Mouse (Mus musculus): ENCODE measurements around the gene Htr3a. TPM values are rescaled to one million over a fixed set of nuclear protein-coding genes. Genes with fewer than 3 reads are reported as not detected.
A peak's percentile ranks its signal among the peaks of the same experiment; 100 is the strongest.

The Htr3a gene
- polyA plus RNA-seq (2014; fragmentation: Nextera tagmentation; extraction: Ambion mirVana) = 0.14 and 0.25 TPM in 2 replicates

DNA sequence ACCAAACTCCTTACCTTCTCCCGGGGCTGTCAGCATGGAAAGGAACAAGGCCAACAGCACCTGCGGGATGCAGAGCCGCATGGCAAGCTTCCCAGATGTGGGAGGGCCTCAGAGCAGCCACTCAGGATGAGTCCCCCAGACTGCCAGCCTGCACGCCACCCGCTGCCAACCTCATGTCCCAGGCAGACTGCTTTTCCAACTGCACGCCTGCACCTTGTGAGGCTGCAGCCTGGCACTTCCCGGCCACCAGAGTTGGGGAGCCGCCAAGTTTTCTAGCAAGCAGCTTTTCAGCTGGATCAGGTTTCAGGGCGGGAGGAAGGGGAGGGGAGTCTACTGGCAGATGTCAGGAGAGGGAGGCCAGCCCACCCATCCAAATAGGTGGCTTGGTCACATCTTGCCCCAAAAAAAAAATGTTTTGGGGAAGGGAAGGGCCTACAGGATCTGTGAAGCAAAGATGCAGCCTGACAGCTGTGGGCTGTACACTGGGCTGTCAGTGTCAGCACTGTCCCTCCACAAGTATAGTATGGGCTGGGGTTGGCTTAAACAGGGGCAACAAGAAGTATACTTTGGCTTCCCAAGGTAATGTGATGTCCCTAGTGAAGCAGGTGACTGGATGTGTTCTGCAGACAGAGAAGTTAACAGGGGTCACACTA is at the start of gene Htr3a:
Gene Htr3a, minus strand, starts transcription at position 215 of the 653 bp plus-strand sequence.
- H3K9me3 ChIP-seq (replicated peaks; ENCODE audit: control insufficient read depth, low read length) = no peaks in the 10 kb centered on the region
- no peak for ATAC-seq (replicated peaks; ENCODE audit: insufficient number of reproducible peaks, low FRiP score, low TSS enrichment)
- H3K27ac ChIP-seq (ENCODE audit: low read depth, low read length) = no peak within 1 kb of the TSS
- H3K27me3 ChIP-seq (ENCODE audit: control insufficient read depth, insufficient read depth, low read length) = peaks cover 6% of the 10 kb centered on the region; the same call in 1 of the 2 replicates
- H3K4me2 ChIP-seq = peak within 1 kb of the TSS; percentile 9
- 1% methylated on average over 9 of the region's 9 CpGs for WGBS (ENCODE audit: insufficient replicate concordance)
- no peaks in the 10 kb centered on the region for H3K36me3 ChIP-seq (ENCODE audit: control insufficient read depth, insufficient read depth, low read length)
- H3K4me1 ChIP-seq (ENCODE audit: control insufficient read depth, insufficient read depth, low read length) = no peaks in the 10 kb centered on the region
- H3K9ac ChIP-seq (ENCODE audit: low read depth, low read length) = no peak within 1 kb of the TSS
- H3K4me3 ChIP-seq (ENCODE audit: low read depth, low read length) = no peak within 1 kb of the TSS

DNA sequence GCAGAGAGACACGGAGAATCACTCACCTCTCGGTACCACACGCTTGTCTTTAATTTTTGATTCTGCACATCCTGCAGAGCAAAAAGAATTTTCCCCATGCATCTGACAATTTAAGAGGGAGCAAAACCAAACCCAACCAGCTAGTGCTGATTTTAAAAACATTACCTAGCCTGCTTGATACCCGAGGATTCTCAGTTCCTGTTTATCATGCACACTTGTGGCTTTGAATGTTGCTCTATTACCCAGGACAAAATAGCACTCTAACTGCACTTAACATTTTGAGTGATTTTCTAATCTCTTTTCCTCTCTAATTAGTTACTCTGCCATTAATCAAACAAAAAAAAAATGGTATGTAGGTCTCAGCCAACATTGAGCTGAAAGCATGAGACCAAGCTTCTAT is 36.7 kb upstream of the Htr3a start:
- Histone ChIP-seq H3K4me2 (no peak overlapping the region), H3K9me3 (replicated peaks; ENCODE audit: control insufficient read depth, low read length) (no peaks in the 10 kb centered on the region), H3K27ac (ENCODE audit: low read depth, low read length) (no peak overlapping the region), H3K36me3 (ENCODE audit: control insufficient read depth, insufficient read depth, low read length) (no peaks in the 10 kb centered on the region), H3K4me1 (ENCODE audit: control insufficient read depth, insufficient read depth, low read length) (peaks cover 2% of the 10 kb centered on the region; the same call in 1 of the 2 replicates), H3K4me3 (ENCODE audit: low read depth, low read length) (no peak overlapping the region), H3K27me3 (ENCODE audit: control insufficient read depth, insufficient read depth, low read length) (no peaks in the 10 kb centered on the region), H3K9ac (ENCODE audit: low read depth, low read length) (no peak overlapping the region)
- 77% methylated on average over 4 of the region's 4 CpGs for WGBS (ENCODE audit: insufficient replicate concordance)
- no peak for ATAC-seq (replicated peaks; ENCODE audit: insufficient number of reproducible peaks, low FRiP score, low TSS enrichment)

DNA sequence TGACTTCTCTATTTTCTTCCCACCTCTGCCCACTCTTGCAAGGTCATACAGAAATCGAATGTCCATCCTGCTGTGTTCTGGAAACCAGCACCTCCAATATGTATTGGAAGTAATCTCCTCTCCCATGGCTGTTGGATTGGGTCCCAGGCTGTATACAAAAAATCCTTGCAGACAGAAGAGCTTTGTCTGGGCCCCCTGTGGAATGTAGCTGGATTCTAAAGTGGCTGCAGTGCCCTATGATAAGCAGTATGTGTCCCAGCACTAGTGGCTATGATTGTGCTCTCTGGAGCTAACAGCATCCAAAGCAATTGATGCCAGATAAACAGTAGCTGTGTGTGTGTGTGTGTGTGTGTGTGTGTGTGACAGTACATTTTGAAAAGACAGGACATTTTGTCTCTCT is 31.4 kb upstream of the Htr3a start:
- Histone ChIP-seq H3K9me3 (replicated peaks; ENCODE audit: control insufficient read depth, low read length) (no peaks in the 10 kb centered on the region), H3K4me3 (ENCODE audit: low read depth, low read length) (no peak overlapping the region), H3K27me3 (ENCODE audit: control insufficient read depth, insufficient read depth, low read length) (no peaks in the 10 kb centered on the region), H3K27ac (ENCODE audit: low read depth, low read length) (no peak overlapping the region), H3K36me3 (ENCODE audit: control insufficient read depth, insufficient read depth, low read length) (no peaks in the 10 kb centered on the region), H3K9ac (ENCODE audit: low read depth, low read length) (no peak overlapping the region), H3K4me2 (no peak overlapping the region), H3K4me1 (ENCODE audit: control insufficient read depth, insufficient read depth, low read length) (peaks cover 8% of the 10 kb centered on the region; the same call in 1 of the 2 replicates)
- no peak for ATAC-seq (replicated peaks; ENCODE audit: insufficient number of reproducible peaks, low FRiP score, low TSS enrichment)
- 63% methylated on average over 1 of the region's 1 CpGs for WGBS (ENCODE audit: insufficient replicate concordance)

DNA sequence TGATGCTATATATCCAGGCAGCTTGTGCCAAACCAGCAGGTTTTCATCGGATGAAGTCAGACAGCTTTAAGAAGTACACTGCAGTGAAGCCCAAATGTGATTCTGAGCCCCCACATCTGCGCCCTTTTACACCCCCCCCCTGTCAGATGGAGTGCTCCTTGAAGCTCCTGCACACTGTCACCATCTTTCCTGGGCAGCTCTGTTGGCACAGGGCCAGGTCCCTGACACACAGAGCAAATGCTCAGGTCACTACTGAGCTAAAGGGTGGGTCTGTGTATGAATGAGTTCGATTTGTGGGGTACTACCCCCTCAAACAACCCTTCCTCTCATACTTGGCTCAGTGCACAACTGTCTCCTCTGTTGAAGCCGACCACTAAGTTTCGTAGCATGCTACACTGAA is 18.5 kb upstream of the Htr3a start:
- Histone ChIP-seq H3K4me2 (no peak overlapping the region), H3K4me1 (ENCODE audit: control insufficient read depth, insufficient read depth, low read length) (no peaks in the 10 kb centered on the region; the same call in 1 of the 2 replicates), H3K36me3 (ENCODE audit: control insufficient read depth, insufficient read depth, low read length) (no peaks in the 10 kb centered on the region), H3K4me3 (ENCODE audit: low read depth, low read length) (no peak overlapping the region), H3K9me3 (replicated peaks; ENCODE audit: control insufficient read depth, low read length) (no peaks in the 10 kb centered on the region), H3K9ac (ENCODE audit: low read depth, low read length) (no peak overlapping the region), H3K27me3 (ENCODE audit: control insufficient read depth, insufficient read depth, low read length) (0 out of 2 replicates have a peak, but pooled peaks cover 2% of the 10 kb centered on the region), H3K27ac (ENCODE audit: low read depth, low read length) (no peak overlapping the region)
- no peak for ATAC-seq (replicated peaks; ENCODE audit: insufficient number of reproducible peaks, low FRiP score, low TSS enrichment)
- 70% methylated on average over 5 of the region's 5 CpGs for WGBS (ENCODE audit: insufficient replicate concordance)

DNA sequence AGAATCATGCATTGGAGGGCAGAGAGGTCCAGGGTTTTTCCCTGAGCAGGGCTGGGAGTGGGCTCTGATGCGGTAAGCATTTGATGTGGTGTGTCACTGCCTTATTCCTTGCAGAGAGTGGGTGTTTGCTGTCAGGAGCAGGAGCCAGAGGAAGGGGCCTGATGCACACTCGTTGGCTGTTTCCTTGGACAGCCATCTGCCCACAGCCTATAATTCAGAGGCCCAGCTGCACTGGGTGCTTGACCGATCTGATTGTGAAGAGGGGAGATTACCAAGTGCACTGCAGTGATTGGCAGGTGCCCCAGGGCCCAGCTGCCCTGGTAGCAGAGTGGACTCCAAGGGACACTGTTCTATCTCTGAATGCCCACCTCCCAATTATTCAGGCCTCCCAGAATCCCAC is 17.9 kb upstream of the Htr3a start:
- Histone ChIP-seq H3K4me1 (ENCODE audit: control insufficient read depth, insufficient read depth, low read length) (no peaks in the 10 kb centered on the region; the same call in 1 of the 2 replicates), H3K36me3 (ENCODE audit: control insufficient read depth, insufficient read depth, low read length) (no peaks in the 10 kb centered on the region), H3K27me3 (ENCODE audit: control insufficient read depth, insufficient read depth, low read length) (0 out of 2 replicates have a peak, but pooled peaks cover 2% of the 10 kb centered on the region), H3K9me3 (replicated peaks; ENCODE audit: control insufficient read depth, low read length) (no peaks in the 10 kb centered on the region), H3K4me3 (ENCODE audit: low read depth, low read length) (no peak overlapping the region), H3K27ac (ENCODE audit: low read depth, low read length) (no peak overlapping the region), H3K4me2 (no peak overlapping the region), H3K9ac (ENCODE audit: low read depth, low read length) (no peak overlapping the region)
- 61% methylated on average over 3 of the region's 3 CpGs for WGBS (ENCODE audit: insufficient replicate concordance)
- no peak for ATAC-seq (replicated peaks; ENCODE audit: insufficient number of reproducible peaks, low FRiP score, low TSS enrichment)

DNA sequence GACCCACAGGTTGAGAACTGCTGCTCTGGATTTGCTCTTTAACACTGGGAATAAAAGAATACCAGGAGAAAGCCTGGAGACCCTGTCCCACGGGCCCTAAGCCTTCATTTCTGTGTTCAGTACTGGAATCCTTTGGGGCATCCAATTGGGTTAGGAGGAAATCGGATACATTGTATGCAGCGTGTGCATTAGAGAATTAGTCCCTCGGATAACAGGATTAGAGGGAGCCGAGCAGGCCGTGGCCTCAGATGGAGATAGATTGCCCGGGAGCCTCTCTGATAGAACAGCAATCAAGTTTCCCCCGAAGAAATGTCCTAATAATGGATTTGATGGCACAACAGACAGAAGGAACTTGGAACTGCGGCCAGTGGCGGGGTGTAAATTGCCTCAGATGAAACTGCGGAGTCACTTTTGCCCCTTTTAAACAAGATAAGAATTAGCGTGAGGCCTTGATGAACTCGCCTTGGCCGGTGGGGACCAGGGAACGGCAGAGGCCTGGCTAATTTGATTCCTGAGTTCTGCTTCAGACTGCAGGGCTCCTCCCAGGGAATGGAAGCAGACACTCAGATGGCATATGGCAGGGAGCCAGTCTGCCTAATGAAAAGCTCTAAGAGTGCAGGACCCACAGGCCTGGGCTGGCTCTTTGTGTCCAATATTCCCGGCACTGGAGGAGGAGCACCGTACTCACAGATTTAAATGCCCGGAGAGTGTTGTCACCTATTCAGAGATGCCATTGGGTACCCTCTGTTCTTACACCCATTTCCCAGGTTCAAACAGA is 5.3 kb upstream of the Htr3a start:
- no peak overlapping the region for H3K4me2 ChIP-seq
- ATAC-seq (replicated peaks; ENCODE audit: insufficient number of reproducible peaks, low FRiP score, low TSS enrichment) = no peak
- no peak overlapping the region for H3K9ac ChIP-seq (ENCODE audit: low read depth, low read length)
- WGBS (ENCODE audit: insufficient replicate concordance) = 62% methylated on average over 18 of the region's 18 CpGs
- H3K36me3 ChIP-seq (ENCODE audit: control insufficient read depth, insufficient read depth, low read length) = no peaks in the 10 kb centered on the region
- no peak overlapping the region for H3K27ac ChIP-seq (ENCODE audit: low read depth, low read length)
- H3K4me1 ChIP-seq (ENCODE audit: control insufficient read depth, insufficient read depth, low read length) = no peaks in the 10 kb centered on the region
- H3K27me3 ChIP-seq (ENCODE audit: control insufficient read depth, insufficient read depth, low read length) = no peaks in the 10 kb centered on the region
- no peaks in the 10 kb centered on the region for H3K9me3 ChIP-seq (replicated peaks; ENCODE audit: control insufficient read depth, low read length)
- no peak overlapping the region for H3K4me3 ChIP-seq (ENCODE audit: low read depth, low read length)

DNA sequence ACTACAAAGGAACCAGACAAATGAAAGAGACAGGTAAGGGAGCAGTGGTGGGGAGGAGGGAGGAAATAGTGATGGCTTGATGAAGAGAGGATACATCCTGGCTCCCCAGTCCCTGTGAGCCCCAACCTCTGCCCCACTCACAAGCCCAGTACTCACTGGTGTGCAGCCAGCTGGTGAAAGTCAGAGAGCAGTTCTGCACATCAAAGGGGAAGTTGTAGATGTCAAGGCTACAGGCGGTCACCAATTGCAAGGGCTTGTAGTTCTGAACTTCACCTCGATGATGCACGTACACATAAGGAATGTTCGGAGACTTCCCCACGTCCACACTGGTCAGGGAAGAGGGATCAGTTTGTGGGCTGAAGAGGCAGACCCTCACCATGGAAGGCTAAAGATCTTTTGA is 6.5 kb downstream of the Htr3a start:
- no peak overlapping the region for H3K9ac ChIP-seq (ENCODE audit: low read depth, low read length)
- no peak overlapping the region for H3K4me3 ChIP-seq (ENCODE audit: low read depth, low read length)
- 81% methylated on average over 5 of the region's 5 CpGs for WGBS (ENCODE audit: insufficient replicate concordance)
- no peak overlapping the region for H3K27ac ChIP-seq (ENCODE audit: low read depth, low read length)
- ATAC-seq (replicated peaks; ENCODE audit: insufficient number of reproducible peaks, low FRiP score, low TSS enrichment) = no peak
- H3K27me3 ChIP-seq (ENCODE audit: control insufficient read depth, insufficient read depth, low read length) = peaks cover 6% of the 10 kb centered on the region; the same call in 1 of the 2 replicates
- H3K9me3 ChIP-seq (replicated peaks; ENCODE audit: control insufficient read depth, low read length) = no peaks in the 10 kb centered on the region
- no peak overlapping the region for H3K4me2 ChIP-seq
- no peaks in the 10 kb centered on the region for H3K36me3 ChIP-seq (ENCODE audit: control insufficient read depth, insufficient read depth, low read length)
- no peaks in the 10 kb centered on the region for H3K4me1 ChIP-seq (ENCODE audit: control insufficient read depth, insufficient read depth, low read length)

DNA sequence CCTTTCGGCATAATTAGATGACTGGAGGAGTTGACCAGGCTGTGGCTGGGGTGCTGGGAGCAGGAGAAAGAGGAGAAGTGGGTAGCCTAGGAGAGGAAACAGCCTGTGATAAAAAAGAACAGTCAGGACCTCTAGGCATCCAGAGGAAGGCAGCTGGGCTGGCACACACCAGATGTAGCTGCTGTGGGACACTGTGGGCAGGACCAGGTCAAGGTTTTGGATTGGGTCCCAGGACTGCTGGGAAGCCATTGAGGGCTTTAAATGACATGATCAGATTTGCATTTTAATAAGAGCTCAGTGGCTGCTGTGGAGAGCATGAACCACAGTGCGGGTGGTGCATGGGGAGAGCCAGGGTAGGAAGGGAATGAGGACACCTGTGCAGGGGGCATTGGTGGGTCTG is 7.1 kb downstream of the Htr3a start:
- H3K4me2 ChIP-seq = no peak overlapping the region
- H3K36me3 ChIP-seq (ENCODE audit: control insufficient read depth, insufficient read depth, low read length) = no peaks in the 10 kb centered on the region
- H3K9ac ChIP-seq (ENCODE audit: low read depth, low read length) = no peak overlapping the region
- WGBS (ENCODE audit: insufficient replicate concordance) = 69% methylated on average over 2 of the region's 2 CpGs
- no peak overlapping the region for H3K27ac ChIP-seq (ENCODE audit: low read depth, low read length)
- no peak overlapping the region for H3K4me3 ChIP-seq (ENCODE audit: low read depth, low read length)
- no peak for ATAC-seq (replicated peaks; ENCODE audit: insufficient number of reproducible peaks, low FRiP score, low TSS enrichment)
- H3K4me1 ChIP-seq (ENCODE audit: control insufficient read depth, insufficient read depth, low read length) = no peaks in the 10 kb centered on the region
- H3K9me3 ChIP-seq (replicated peaks; ENCODE audit: control insufficient read depth, low read length) = no peaks in the 10 kb centered on the region
- H3K27me3 ChIP-seq (ENCODE audit: control insufficient read depth, insufficient read depth, low read length) = peaks cover 2% of the 10 kb centered on the region; the same call in 1 of the 2 replicates

All from heart, embryonic 11.5 days (tissue).